Mouse (Mus musculus): ENCODE measurements around the gene Tra2b.

- TF ChIP-seq POLR2A (IDR thresholded peaks at IDR 0.05; ENCODE audit: extremely low read depth, insufficient read depth, low read length) (no peak), CTCF (IDR thresholded peaks at IDR 0.05; ENCODE audit: extremely low read depth, insufficient read depth, low read length) (peak; percentile 81)
Observed at GRCm38 (mm10) chr16:22310649-22311048, 44.8 kb upstream of the Tra2b start.

All from cortical plate, adult 2 months (tissue).